Mouse (Mus musculus): ENCODE data around the gene Shf. TPM values are rescaled to one million over a fixed set of nuclear protein-coding genes. Genes with fewer than 3 reads are reported as not detected.

Gene Shf
- polyA plus RNA-seq (2012; rRNA removed; ENCODE audit: low replicate concordance) = 15.7 and 16.7 TPM in 2 replicates

GRCm38 (mm10) chr2:122368995-122369739 is at the start of gene Shf:
Gene Shf (minus strand): TSS chr2:122369162.

GRCm38 (mm10) chr2:122315372-122315771 is 53.6 kb downstream of the Shf start, which contains the start of gene Duox1:
Gene Duox1 (plus strand): TSS chr2:122315672.

GRCm38 (mm10) chr2:122313536-122313935 is 55.4 kb downstream of the Shf start, which contains the start of gene Duoxa1:
Gene Duoxa1 (minus strand): TSS chr2:122313730.

Other genes starting within 250 kb of the Shf start
- gene B2m, start 221.5 kb downstream of the Shf start, polyA plus RNA-seq (2012; rRNA removed; ENCODE audit: low replicate concordance) = 1,914 and 2,183 TPM in 2 replicates
- gene Trim69, start 208.5 kb downstream of the Shf start, polyA plus RNA-seq (2012; rRNA removed; ENCODE audit: low replicate concordance) = 0.10 and 0.11 TPM in 2 replicates
- gene Patl2, start 183.0 kb downstream of the Shf start, polyA plus RNA-seq (2012; rRNA removed; ENCODE audit: low replicate concordance) = not detected in 2 replicates
- not detected in 2 replicates for gene Terb2, start 182.9 kb downstream of the Shf start, polyA plus RNA-seq (2012; rRNA removed; ENCODE audit: low replicate concordance)
- 12.8 and 27.6 TPM in 2 replicates for gene Sord, start 134.4 kb downstream of the Shf start, polyA plus RNA-seq (2012; rRNA removed; ENCODE audit: low replicate concordance)
- 0.70 and 1.9 TPM in 2 replicates for gene Duox2, start 70.7 kb downstream of the Shf start, polyA plus RNA-seq (2012; rRNA removed; ENCODE audit: low replicate concordance)
- 0.55 and 1.3 TPM in 2 replicates for gene Duoxa2, start 70.3 kb downstream of the Shf start, polyA plus RNA-seq (2012; rRNA removed; ENCODE audit: low replicate concordance)
- 17.6 and 23.6 TPM in 2 replicates for gene Duoxa1, start 55.4 kb downstream of the Shf start, polyA plus RNA-seq (2012; rRNA removed; ENCODE audit: low replicate concordance)
- 2.5 and 4.1 TPM in 2 replicates for gene Duox1, start 53.5 kb downstream of the Shf start, polyA plus RNA-seq (2012; rRNA removed; ENCODE audit: low replicate concordance)
- gene Slc28a2, start 57.3 kb upstream of the Shf start, polyA plus RNA-seq (2012; rRNA removed; ENCODE audit: low replicate concordance) = 13.1 and 28.3 TPM in 2 replicates
- gene Gm14085, start 115.8 kb upstream of the Shf start, polyA plus RNA-seq (2012; rRNA removed; ENCODE audit: low replicate concordance) = 2.0 and 3.1 TPM in 2 replicates
- gene Gatm, start 242.1 kb upstream of the Shf start, polyA plus RNA-seq (2012; rRNA removed; ENCODE audit: low replicate concordance) = 10.6 and 15.1 TPM in 2 replicates

All from mammary gland, adult 2 months (tissue).